Mouse (Mus musculus) kidney, adult 10 weeks (tissue): Measurements from ENCODE around the gene Ms4a18. TPM values are rescaled to one million over a fixed set of nuclear protein-coding genes. Genes with fewer than 3 reads are reported as not detected.

ENCODE experiments used
- polyA plus RNA-seq: library from polyadenylated mRNA; stranded (reverse); fragments of 350-450 nt; fragmentation: Illumina TruSeq; extraction: RNeasy Lipid Tissue Mini Kit (QIAGEN cat#74804); gene quantifications from one replicate; pipeline ENCODE4 v1.2.3, GENCODE M21; 2014; ENCODE audit warnings: low read depth, low replicate concordance

The Ms4a18 gene
- polyA plus RNA-seq, result not detected

GRCm38 (mm10) chr19:11017891-11018290, at the start of gene Ms4a18:
Gene Ms4a18 (minus strand): TSS chr19:11018031.

GRCm38 (mm10) chr19:10993150-10993549, 24.7 kb downstream of the Ms4a18 start, which contains the start of gene Ms4a15:
Gene Ms4a15 (minus strand): TSS chr19:10993250.

GRCm38 (mm10) chr19:10974238-10974865, 43.5 kb downstream of the Ms4a18 start, which contains the start of gene Ms4a10:
Gene Ms4a10 (minus strand): TSS chr19:10974670.

GRCm38 (mm10) chr19:10949112-10949511, 68.7 kb downstream of the Ms4a18 start, which contains the start of gene Ccdc86:
Gene Ccdc86 (minus strand): TSS chr19:10949266.

Other genes with a start within 250 kb of the Ms4a18 start
- gene Cd6, start 188.0 kb downstream of the Ms4a18 start, polyA plus RNA-seq, result not detected
- gene Slc15a3, start 178.3 kb downstream of the Ms4a18 start, polyA plus RNA-seq, result 0.49 TPM
- 0.12 TPM for gene Tmem132a, start 148.1 kb downstream of the Ms4a18 start, polyA plus RNA-seq
- 2.8 TPM for gene Tmem109, start 136.0 kb downstream of the Ms4a18 start, polyA plus RNA-seq
- gene Prpf19, start 122.8 kb downstream of the Ms4a18 start, polyA plus RNA-seq, result 37.5 TPM
- not detected for gene Zp1, start 97.4 kb downstream of the Ms4a18 start, polyA plus RNA-seq
- not detected for gene Ptgdr2, start 80.9 kb downstream of the Ms4a18 start, polyA plus RNA-seq
- gene Ccdc86, start 68.8 kb downstream of the Ms4a18 start, polyA plus RNA-seq, result 1.1 TPM
- not detected for gene Ms4a10, start 43.4 kb downstream of the Ms4a18 start, polyA plus RNA-seq
- not detected for gene Ms4a15, start 24.8 kb downstream of the Ms4a18 start, polyA plus RNA-seq
- not detected for gene Ms4a8a, start 63.1 kb upstream of the Ms4a18 start, polyA plus RNA-seq
- not detected for gene 1700017D01Rik, start 112.8 kb upstream of the Ms4a18 start, polyA plus RNA-seq
- gene 1700025F22Rik, start 147.3 kb upstream of the Ms4a18 start, polyA plus RNA-seq, result not detected
- not detected for gene Ms4a13, start 178.7 kb upstream of the Ms4a18 start, polyA plus RNA-seq
- not detected for gene Ms4a12, start 214.4 kb upstream of the Ms4a18 start, polyA plus RNA-seq
- gene Ms4a1, start 248.2 kb upstream of the Ms4a18 start, polyA plus RNA-seq, result 0.53 TPM